Mouse (Mus musculus): ENCODE data around the gene Zdhhc3.

Gene Zdhhc3

DNA sequence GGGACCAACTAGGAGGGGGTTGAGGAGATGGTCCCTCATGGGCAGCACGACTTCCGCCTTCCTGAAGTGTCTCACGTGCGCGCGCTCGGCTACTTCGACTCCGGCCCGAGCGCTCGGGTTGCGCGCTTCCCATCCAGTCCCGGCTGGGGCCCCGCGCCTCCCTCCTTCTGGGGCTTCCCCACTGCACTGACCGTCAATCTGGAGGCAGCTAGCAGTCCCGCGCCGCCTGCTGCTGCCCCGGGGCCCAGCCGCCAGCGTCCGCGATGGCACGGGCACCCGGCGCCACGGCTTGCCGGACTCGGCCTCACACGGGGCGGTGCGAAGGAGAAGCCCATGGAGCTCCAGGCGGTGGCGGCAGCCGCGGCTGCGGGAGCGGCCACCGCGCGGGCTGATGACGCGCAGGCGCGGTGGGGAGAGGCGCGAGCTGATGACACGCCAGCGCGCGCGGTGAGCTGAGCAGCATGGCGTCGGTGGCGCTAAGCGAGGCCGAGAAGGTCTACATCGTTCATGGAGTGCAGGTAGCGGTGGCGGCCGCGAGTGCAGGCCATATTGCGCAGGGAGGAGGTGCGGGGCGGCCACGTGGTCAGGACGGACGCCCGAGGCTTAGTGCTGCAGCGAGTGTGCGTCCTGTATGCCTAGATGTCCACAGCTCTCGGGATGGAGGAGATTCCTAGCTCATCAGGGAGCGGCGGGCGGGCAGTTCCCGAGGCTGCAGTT is at the start of gene Zdhhc3, which contains the start of gene Exosc7:
Gene Zdhhc3 (minus strand): TSS at position 401 of the 717 bp plus-strand sequence.
Gene Exosc7 (plus strand): TSS at position 411 of the 717 bp plus-strand sequence.
- peak; percentile 92 for DNase-seq

DNA sequence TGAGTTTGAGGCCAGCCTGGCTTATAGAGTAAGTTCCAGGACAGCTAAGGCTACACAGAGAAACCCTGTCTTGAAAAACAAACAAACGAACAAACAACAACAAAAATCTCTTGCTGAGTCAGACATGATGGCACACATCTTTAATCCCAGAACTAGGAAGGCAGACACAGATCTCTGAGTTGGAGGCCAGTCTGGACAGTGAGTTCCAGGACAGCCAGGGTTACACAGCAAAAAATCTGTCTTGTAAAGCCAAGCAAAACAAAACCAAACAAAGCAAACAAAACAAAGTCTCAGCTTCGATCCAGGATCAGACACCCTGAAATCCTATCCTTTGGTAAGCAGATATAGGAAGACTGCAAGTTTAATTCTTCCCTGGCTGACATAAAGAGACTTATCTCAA is 48.8 kb upstream of the Zdhhc3 start:
- no peak for DNase-seq

DNA sequence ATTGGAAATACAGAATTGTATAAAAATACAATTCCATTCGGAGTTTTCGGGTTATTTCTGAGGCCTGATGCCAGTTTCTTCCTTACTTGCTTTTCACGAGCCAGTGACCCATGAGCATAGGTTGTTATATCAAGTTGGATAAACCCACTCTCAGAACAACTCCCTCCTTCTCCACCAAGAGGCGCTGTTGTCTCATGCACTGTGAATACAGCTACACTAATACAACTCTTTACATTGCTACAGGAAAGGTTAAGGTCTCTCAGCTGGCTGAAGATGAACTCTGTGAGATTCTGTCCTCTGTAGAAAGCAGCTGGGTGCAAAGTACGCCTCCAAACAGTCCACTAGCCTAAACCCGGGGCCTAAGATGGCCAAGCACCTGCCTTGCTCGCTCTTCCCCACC is 46.3 kb upstream of the Zdhhc3 start:
- DNase-seq = peak; percentile 90

DNA sequence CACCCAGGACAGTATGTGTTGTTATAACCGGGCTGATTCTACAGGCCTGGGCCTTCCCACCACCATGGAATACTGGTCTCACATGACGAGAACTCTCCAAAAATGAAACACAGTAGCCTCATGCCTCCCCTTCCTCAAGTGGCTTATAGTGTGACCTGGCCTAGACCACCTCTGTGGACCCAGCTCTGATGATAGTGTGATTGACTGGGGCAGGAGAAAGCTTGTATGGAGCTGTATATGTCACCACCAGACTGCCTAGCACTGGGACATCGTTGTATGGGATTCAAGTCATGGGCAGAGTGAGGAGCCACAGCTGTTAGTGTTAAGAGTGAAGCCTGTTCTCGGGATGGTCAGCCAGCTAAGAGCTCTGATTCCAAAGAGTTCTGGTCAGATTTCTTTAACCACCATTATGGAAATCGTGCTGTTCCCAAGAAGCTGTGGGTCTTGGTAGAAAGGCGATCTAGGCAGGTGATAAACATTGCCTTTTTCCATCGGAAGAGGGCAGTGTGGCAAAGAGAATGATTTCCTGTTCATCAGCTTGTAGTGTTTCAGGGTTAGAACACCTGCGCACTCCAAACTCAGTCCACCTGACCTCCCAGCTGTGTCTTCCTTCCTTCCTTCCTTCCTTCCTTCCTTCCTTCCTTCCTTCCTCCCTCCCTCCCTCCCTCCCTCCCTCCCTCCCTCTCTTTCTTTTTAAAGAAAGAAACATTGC is 45.3 kb upstream of the Zdhhc3 start:
- DNase-seq = peak; percentile 50

DNA sequence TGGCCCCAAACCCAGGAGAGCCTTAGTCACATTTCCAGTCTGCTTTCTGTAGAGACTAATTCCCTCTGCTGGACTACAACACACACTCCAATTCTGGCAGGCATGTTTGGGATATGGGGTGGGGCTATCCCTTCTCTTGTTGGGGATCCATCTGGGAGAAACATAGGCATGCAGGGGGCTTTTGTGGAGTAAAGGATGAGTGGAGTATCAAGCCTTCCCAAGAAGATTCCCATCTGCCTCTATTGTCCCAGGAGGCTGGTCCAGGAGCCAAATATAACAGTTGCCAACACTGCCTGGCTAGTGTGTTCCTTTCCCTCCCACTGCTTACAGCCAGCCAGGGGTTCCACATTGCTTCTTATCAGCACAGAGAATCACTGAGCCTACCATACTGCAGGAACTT is 44.7 kb upstream of the Zdhhc3 start:
- no peak for DNase-seq

DNA sequence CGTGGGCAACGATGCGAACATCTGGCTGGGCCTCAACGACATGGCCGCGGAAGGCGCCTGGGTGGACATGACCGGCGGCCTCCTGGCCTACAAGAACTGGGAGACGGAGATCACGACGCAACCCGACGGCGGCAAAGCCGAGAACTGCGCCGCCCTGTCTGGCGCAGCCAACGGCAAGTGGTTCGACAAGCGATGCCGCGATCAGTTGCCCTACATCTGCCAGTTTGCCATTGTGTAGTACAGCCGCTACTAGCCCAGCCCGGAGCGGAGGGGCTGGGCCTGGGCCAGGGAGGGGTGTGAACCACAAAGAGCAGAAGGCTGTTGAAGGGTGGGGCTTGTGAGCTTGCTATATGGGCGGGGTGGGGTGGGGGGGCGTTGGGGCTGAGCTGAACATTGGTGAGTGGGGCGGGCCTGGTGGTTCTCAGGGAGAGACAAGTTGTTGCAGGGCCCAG is 43.9 kb upstream of the Zdhhc3 start:
- peak; percentile 81 for DNase-seq

DNA sequence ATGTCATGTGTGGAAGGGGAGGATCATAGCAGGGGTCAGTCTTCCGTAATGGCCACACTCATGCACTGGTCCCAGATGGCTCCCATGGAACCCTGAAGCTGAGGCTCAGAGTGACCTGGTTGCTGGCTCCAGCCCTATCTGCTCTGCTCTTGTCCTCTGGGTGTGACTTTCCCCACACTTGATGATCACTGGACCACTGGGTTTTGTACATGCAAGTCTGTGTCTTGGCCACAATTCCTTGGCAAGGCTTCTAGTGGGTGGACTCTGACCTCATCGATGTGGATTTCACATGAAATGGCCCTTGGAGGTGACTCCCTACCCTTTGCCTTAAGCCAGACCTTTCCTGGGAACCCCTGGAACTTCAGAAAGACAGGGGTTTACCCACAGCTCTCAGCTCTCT is 40.1 kb upstream of the Zdhhc3 start:
- DNase-seq = no peak

DNA sequence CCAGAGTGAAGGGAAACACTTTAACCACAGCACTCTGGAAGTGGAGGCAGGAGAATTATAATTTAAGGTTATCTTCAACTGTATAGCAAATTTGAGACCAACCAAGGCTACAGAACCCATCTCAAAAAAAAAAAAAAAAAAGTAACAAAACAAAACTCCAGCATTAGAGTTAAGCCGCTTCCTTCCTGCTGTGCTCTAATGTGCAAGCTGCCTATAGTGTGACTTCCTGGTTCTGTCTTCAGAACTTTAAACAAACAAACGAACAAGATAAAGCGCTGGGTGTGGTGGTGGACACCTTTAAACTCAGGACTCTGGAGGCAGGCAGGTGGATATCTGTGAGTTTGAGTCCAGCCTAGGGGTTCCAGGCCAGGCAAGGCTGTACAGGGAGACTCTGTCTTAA is 39.0 kb upstream of the Zdhhc3 start:
- no peak for DNase-seq

DNA sequence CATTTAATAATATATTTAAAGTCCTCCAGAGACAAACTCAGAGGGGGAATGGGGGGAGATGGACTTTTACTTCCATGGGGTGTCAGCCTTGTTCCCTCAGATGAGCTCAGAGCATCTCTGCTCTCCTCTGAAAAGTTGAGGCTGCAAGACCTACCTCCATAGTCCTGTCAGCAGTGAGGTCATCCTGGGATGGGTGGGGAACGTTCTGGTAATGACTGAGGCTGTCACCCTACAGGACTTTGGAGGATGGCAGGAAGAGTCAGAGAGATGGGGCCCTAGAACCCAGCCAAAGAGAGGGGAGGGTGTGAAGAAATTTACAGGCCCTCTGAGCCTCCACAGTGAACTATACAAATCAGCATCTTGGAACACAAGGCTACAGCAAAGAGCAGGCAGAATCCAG is 38.6 kb upstream of the Zdhhc3 start:
- no peak for DNase-seq

DNA sequence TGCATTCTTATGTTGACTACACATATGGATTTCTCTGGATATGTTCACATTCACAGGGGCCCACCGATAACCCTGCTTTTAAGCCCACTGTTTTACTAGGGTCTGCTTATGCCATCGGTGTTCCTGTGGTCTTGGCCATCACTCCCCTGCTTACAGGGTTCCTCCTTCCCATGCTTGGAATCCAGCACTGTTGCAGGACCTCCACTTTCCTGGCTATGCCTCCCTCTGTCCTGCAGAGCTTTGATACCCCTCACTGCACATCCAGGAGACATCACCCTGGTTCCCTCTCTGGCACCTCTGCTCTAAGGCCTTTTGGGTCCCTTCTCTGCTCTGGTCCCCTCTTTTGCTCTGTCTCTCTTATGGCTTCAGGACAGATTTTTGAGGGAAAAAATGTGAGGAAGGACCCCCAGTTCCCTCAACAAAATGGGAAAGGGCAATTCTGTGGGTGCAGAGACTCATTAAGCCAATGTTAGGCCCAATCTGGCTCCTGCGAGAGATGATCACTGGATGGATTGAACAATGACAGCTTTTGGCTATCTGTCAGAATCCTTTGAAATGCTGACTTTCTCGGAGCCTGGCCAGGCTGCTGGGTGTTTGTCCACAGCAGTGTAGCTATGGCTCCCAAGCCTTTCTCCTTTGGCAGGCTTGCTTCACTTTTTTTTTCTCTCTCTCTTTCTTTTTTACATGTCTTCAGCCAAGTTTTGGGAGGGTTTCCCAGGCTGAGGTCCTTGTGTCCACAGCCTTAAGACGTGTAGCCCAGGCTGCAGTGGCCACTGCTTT is 37.4 kb upstream of the Zdhhc3 start, which contains the start of gene Clec3b:
Gene Clec3b (plus strand): TSS at position 706 of the 780 bp plus-strand sequence.
- DNase-seq = peak; percentile 63

DNA sequence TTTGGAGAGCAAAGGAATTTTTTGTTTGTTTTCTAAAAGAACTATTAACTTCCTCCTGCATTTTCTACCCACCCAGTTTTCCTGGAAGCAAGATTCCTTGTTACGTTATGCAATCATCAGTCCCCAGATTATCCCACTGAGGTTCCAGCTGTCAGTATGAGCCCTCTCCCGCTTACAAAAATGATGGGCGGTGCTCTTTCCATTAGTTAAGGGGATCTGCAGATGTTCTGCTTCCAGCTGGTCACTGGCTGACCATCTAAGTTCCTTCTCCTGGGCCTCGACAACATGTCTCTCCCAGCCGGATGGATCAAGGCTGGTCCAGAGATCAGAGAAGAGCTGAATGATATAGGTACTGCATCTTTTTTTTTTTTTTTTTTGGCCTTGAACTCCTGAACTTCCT is 35.4 kb upstream of the Zdhhc3 start:
- DNase-seq = peak; percentile 33

DNA sequence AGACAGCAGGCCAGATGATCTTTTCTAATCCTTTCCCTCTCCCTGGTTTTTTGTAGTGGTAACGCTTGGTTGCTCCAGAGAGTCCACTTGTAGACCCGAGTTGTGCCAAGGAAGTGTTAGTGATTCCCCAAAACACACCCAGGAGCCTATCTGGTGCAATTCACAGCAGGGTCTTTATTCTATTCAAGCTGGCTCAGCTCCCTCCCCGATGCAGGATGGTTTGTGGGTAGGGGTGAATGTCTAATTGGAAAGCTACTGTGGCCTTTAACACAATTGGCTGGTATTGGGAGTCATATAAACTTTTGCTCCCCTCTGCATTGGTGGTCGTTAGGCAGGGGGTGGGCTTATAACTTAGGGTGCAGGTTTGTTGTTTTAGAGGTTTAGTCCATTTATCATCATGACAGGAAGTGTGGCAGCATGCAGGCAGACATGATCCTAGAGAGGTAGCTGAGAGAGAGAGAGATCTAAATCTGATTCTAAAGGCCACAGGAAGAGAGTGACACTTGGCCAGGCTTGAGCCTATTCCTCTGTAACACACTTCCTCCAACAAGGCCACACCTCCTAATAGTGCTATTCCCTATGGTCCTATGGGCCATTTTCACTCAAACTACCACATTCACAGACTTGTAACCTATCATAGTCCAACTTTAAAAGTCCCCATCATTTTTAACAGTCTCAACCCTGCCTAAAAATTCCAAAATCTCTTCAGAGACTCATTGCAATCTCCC is 27.0 kb upstream of the Zdhhc3 start:
- no peak for DNase-seq

DNA sequence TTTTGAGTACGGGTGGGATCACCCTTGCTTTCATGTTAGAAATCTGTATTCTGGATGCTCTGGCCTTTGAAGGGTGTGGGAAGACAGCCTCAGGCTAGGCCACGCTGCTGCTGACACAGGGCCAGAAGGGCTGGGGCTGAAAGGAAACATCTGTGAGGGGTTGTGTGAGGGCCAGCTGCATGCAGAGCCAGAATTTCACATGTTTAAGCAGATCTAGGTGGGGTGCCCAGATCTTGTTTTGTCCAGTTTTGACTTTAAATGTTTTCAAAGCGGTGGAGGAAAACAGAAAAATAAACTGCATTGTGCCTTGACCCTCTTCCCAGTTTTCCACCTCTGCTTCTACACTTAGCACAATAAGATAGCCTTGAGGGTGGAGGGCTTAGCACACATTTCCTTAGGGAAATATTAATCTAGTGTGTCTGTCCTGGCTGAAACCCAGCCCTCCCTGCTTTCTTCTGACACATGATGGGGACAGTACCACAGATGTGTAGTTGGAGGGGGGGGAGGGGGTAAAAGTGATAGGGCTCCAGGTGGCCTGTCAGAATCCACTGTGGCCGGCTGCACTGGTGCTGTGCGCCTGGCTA is 26.0 kb upstream of the Zdhhc3 start:
- DNase-seq = peak; percentile 84

DNA sequence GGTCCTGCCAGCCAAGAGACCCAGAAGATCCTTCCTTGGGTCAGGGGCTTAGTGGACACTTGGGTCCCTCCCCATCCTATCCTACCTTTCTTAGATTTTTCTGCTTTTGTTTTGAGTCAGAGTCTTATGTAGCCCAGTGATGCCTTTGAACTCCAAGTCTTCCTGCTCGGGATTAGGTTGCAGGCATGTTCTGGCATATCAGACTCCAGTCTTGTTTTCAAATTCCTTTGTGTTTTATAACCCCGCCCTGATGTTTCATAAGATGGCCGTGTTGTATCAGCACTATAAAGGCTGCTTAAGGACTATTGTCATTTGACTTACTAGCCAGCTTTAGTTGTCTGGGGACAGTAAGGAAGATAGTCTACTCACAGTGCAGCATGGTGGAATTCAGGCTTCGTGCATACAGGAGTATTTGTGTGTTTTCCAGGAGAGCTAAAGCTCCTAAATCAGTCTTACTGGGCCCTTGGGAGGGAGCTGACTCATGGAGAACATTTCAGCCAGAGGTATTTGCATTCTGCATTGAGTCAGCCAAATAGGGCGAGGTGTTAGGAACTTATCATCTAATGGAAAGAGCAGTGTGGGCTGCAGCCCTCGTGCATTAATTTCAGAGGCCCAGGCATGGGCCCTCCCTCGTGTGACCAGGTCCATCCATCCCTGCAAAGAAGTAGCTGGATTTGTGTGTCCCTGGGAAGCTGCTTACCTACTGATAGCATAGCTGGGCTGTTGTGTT is 24.1 kb upstream of the Zdhhc3 start:
- DNase-seq = no peak

DNA sequence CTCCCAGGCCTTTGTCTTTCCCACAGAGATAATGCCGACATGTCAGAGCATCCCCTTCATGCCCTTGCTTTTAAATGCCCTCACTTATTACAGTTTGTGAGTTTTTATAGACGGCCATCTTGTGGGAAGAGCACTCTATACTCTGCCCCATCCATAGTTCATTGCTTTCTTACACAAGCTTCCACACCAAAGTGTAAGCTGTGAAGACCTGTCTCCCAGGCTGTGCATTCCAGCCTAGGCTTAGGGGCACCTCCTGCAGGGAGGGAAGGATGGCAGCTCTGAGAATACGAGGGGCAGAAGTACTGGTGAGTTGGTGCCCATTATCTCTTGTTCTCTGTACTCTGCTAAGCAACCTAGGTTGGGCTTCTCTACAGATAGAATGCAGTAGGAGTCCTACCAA is 20.0 kb upstream of the Zdhhc3 start:
- DNase-seq = no peak

DNA sequence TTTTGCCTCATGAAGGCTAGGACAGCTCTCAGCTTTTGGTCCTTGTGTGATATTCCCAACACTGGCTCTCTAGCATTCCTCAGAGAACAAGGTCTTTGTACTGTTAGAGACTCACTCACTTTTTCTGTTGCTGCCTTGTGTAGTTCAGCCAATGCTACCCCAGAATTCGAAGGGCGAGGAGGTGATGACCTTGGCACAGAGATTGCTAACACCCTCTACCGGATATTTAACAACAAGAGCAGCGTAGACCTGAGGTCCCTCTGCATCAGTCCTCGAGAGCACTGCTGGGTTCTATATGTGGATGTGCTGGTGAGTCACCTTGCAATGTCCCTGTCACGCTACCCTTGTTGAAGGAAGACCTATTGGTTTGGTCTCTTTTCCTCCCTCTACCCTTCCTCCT is 14.7 kb upstream of the Zdhhc3 start:
- DNase-seq = no peak

DNA sequence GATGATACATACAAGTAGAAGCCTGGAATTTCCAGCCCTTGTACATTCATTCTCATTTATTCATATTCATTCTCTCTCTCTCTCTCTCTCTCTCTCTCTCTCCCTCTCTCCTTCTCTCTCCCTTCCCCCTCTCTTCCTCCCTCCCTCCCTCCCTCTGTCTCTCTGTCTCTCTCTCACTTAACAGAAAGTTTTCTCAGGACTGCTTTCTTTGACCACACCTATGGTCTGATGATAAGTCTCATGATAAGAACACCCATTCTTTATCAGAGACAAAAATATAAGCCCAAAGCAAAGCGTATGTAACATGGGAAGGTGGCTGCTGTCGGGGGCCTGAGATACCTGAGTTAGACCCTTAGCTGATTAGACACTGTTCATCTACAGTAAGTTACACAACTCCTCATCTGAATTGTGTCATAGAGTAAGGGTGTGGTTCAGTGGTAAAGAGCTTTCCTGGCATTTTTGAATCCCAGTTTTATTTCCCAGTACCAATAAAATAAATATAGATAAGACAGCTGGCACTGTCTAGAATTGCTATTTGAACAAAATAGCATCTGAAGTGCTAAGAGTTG is 11.5 kb upstream of the Zdhhc3 start:
- no peak for DNase-seq

DNA sequence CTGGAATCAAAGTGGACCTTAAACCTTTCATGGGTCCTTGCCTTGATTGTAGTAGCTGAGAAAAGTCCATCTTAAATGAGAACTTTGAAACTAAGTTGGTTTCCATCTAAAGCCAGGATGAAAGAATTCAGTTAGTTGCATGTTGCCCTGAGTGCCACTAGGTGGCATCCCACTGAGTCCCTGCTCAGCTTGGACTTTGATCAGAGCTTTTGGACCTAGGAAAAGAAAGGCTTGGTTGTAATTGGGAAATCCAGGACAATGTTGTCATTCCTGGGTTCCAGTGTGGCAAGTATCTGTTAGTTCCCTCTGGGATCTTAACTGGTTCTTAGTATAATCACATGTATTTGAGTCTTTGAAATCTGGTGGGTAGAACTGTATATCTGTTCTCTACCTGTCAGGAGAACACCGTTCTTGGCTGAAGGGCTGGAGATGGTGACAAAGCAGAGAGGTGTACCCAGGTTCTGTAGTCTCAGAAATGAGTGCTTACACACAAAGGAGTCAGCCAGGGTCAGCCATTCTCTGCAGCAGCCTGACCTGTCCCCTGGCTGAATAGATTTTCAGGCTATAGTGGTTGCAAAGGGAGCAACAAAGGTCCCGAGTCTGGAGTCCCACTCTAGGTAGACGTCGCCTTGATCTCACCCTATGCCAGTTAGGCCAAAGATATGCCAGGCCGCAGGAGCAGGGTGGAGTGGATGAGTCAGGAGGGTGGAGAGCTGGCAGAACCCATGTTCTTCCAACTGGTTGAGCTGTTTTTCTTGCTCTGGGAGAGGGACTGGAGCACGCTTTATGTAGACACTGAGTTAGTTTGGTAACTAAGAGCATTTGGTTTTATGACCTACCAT is 10.8 kb upstream of the Zdhhc3 start:
- DNase-seq = peak; percentile 38

DNA sequence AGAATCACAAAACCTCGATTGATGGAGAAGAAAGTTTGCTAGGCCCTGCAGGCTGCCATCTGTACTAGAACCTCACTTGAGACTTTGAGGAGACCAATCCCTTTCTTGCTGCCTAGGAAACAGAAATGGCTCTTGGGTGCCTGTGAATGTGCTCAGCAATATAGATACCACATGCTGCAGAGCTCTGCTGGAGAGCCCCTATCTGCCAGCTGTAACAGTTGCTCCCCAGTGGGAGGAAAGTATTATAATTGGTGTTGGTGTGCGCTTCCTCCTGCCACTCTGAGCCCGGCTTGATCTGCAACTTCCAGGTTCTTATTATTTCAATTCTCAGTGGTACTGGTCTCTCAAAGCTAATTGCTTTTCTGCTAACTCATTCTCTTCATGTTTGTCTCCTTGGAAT is 10.0 kb upstream of the Zdhhc3 start:
- DNase-seq = no peak

DNA sequence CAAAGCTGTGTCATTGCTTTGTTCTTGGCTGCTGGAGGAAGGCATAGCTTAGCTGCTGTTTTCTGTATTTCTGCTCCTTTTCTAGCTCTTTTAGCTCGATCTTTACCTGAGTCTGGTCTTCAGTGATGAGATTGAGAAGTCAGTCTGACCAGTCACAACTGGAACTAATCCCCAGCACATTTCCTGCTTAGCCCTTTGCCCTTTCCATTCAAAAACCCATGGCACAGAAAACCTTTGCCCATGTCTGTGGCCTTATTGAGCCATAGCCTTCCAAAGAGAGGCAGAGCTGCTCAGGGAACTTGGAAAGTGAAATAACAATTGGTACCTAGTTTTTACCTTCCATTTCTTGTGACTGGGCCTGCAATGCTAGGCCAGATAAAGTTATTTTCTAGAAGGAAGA is 2.6 kb upstream of the Zdhhc3 start:
- DNase-seq = no peak
